Mouse (Mus musculus) left cerebral cortex, adult 8-10 months (tissue): ENCODE measurements around the gene Lonrf3. TPM values are rescaled to one million over a fixed set of nuclear protein-coding genes. Genes with fewer than 3 reads are reported as not detected.
A peak's percentile ranks its signal among the peaks of the same experiment; 100 is the strongest.

ENCODE experiments used
- DNase-seq, 2 experiments: peaks; one replicate each; pipeline ENCODE4 v3.0.0; 2022; ENCODE audit warnings: low spot score in 2 of 2
- microRNA-seq, 2 experiments: library from miRNA; unstranded; fragments of <30 nt; microRNA quantifications; one replicate each; pipeline ENCODE4 v1.2.0; 2022
- total RNA-seq, 4 experiments: library from RNA; stranded (reverse); gene quantifications; 2 replicates each; pipeline ENCODE4 v1.2.4; 2022

The Lonrf3 gene
- 10 to 100 TPM; 13.7 to 15.4 (median 14.7) TPM for total RNA-seq

DNA sequence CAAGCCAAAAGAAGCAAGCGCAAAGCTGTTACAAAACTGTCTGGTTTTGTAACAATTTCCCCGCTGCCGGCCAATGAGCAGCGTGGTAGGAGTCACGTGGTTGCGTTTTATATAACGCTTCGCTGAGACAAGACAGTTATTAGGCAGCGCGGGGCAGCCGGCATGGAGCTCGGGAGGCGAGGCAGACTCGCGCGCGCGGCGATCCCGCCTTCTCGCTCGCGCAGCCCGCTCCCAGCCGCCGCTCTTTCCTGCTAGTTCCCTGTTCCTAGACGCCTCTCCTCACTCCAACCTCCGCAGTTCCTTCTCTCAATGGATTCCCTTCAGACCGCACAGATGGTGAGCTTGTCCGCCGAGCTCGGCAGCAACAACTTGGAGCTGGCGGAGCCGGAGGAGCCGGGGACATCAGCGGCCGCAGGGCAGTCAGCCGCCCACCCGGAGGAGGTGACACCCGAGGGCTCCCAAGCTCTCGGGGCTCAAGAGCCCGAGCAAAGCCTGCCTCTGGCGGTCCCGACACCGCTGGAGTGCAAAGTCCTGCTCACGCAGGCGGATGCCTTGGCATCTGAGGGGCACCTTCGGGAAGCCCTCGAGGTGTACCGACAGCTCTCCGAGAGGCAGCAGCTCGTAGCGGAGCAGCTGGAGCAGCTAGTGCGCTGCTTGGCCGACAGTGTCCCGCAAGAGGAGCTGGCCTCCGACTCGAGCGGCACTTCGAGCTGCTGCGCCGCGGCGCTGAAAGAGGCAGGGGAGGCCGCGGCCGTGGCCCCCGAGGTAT lies at the start of gene Lonrf3:
Gene Lonrf3, plus strand, starts transcription at position 83 of the 769 bp plus-strand sequence.
- peak; percentile 57 to 65 for DNase-seq

DNA sequence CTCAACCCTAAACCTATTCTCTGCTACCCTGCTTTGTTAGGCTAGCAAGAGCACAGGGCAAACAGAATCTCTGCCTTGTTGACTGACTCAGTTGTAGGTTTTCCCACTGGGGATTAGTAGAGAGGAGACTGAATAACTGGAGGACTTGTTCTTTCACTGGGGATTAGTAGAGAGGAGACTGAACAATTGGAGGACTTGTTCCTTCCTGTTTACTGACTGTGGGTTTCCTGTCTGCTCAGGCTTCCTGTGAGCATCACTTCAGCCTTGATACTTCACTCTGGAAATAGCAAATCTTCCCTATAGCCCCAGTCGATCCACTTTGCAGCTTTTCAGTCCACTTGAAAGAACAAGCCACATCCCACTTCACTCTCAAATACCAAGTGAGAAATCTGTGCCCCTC lies 49.4 kb upstream of the Lonrf3 start:
- DNase-seq, result no peak

DNA sequence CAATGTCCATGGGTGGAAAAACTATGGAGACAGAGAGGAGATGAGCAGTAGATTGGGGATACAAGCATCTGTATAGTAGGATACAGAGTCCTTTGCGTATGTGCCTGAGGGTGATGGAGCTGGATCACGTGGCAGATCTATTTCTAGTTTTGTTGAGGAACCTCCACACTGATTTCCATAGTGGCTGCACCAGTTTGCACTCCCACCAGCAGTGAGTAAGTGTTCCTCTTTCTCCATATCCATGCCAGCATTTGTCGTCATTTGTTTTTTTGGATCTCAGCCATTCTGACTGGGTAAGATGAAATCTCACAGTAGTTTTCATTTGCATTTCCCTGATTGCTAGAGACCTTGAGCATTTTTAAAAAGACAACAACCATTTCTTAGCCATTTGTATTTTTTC lies 16.7 kb upstream of the Lonrf3 start:
- DNase-seq, result peak in 1 of 2 experiments; percentile 63

DNA sequence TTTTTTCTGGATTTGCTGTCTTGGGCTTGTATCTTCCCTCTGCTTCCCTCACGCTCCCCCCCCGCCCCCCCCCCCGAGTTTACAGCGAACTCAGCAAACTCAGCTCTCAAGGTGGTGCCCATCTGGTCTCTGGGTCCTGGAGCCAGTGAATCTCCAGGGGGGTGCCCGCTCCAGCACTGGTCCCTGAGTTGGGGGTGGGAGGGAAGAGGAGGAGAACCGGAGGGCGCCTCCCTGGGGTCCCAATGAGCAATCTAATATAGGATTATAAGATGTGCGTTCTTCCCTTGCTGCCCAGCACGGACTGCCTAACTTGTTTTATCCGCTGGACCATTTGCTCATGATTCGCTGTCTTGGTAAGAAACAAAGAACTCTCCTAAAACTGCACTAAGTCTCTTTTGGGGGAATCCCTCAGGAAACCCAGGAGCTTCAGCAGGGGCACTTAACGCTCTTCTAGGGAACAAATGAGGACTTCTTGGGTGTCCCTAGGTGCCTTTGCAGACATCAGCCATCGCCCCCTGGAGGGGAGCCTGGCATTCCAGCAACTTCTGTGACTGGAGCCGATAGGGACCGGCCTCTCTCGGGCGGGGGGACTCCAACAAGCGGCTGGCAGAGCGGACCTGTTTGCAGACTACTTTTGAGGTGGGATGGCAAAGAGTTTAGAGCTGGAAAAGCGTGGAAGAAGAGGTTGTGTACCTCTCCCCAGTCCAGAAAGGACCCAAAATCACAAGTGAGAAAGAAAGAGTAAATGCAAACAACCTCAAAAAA lies 480 bp upstream of the Lonrf3 start:
- DNase-seq, result peak in 1 of 2 experiments; percentile 16

DNA sequence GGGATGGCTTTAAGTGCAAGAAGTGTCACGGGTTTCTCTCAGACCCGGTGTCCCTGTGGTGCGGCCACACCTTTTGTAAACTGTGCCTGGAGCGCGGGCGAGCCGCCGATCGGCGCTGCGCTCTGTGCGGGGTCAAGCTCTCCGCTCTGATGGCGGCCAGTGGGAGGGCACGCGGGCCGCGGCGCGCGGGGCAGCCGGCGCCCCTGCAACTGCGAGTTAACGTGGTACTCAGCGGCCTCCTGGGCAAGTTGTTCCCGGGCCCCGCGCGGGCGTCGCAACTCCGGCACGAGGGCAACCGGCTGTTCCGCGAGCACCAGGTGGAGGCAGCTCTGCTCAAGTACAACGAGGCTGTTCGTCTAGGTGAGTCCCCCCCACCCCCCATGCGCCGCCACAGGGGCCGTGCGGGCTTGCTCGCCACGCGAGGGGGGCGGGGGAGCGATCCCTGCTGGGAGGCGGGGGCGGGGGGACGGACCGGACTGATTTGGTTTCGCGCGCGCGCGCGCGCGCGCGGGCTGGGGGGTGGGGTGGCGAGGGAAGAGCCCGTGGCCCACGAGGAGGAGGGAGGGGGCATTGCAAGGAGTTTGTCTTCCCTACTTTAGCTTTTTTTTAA lies 992 bp downstream of the Lonrf3 start:
- peak in 1 of 2 experiments; percentile 15 for DNase-seq

DNA sequence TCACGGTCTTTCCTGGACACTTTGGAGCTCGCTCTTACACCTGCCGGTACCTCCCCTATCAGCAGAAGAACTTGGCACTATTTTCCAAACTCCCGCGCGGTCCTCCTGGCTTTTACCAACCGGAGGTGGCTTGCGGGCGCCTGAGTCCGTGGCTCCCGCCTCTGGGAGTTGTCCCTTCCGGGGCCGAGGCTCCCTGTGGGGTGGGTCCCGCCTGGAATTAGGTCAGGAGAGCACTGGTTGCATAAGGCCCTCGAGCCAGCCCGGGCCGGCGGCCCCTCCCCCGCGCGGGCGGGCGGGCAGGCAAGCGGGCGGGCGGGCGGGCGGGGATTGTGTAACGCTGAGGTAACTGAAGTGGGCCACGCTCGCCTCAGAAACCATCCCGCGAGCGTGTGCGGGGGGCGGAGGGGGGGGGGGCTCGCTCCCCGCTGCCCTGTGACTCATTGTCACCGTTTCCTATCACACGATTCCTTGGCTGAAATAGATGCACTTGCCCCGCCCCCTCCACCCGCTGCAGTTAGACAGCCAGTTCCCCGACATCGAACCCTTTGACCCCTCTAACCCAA lies 1.8 kb downstream of the Lonrf3 start:
- DNase-seq, result peak in 1 of 2 experiments; percentile 25

DNA sequence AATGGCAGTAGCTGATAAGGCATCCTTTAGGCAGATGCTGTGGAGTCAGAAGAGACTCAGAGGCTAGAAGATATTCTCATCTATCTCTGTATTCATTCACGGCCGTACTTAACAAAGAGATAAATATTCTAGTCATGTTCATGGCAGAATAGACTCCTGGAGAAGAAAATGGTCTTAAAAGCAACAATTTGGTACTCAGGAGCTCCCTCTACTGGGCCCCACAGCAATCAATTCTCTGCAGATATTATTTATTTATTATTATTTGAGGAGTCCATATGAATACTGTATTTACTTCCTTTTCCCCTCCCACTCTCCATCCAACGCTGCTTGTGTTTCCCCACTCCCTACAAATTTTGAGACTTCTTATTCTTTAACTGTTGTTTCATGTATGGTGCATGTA lies 24.3 kb downstream of the Lonrf3 start:
- DNase-seq, result no peak

DNA sequence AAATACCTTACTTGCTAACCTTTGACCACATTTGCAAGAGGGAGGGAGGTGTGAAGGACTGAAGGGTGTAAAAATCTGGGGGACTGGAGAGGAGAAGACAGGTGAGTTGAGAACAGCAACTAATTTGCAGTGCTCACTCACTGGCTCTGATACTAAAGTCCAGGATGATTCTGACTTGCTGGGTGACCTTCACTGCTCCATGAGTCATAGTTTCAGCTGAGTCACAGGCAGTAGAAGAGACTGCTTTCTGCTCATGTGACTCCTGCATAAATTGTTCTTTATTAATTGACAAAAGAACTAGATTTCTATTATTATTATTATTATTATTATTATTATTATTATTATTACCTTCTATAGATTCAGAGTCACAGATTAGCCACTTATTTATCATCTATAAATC lies 57.2 kb downstream of the Lonrf3 start:
- no peak for DNase-seq

DNA sequence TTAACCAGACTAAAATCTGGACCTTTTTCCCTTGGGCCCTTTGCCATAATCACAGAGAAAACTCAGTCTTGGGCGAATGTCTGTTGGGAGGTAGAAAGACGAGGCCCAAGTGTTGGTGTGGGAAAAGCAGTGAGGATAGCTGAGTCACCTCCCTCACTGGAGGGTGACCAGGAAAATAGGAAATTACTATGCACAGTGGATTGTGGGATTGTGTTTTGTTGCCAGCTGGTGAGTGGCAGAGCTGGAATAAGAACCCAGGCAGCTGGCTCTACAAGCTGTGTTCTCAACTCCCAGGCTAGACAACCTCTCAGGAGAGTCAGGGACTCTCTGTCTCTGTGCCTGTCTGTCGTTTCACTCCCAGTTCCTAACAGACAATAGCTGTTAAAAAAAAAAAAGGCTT lies 61.8 kb downstream of the Lonrf3 start:
- DNase-seq, result peak in 1 of 2 experiments; percentile 76

DNA sequence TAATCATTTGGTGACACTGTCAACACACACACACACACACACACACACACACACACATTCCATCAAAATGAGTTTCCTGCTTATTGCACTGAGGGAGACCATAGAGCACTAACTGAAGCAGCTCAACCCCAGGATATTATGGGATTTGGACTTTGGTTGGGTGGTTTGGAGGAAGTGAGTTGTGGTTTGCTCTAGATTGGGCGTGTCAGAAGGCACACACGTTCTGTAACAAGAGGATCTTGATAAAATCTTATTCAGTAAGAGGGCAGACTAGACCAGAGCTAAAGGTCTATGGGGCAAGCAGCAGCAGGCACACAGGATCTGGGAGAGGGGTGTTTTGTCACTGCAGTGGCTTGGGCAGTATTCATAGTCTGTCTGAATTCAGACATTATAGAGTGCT lies 62.4 kb downstream of the Lonrf3 start:
- no peak for DNase-seq

DNA sequence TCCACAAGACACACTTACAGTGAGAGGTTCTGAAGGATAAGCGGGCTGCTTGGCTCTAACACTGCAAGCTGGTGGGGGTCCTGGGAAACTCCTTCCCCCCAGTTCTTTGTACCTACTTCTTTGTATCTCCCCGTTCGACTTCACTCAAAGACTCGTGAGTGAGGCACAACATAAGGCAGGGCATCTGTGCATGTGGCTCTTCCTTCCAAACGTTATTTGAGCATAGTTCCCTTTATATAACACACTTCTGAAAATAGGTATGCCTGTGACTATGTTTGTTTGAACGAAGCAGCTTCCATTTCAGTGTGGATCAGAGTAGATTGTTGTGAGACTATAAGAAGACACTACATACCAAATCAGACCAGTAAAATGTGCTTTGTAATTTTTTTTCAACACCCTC lies 64.5 kb downstream of the Lonrf3 start:
- no peak for DNase-seq

DNA sequence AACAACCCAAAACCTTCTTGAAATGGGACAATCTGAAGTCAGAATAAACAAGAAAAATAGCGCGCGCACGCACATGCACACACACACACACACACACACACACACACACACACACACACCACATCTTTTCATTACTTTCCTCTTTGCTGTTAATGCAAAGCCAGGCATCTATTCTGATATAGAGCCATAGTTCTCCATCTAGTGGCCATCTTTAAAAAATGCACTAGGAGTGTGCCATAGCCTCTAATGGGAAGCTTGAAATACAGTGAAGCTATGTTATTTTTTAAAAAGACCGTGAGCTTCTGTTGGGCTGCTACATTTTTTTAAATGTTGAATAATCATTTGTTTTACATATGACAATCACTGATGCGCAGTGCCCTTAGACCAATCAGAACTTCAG lies 65.1 kb downstream of the Lonrf3 start:
- no peak for DNase-seq

DNA sequence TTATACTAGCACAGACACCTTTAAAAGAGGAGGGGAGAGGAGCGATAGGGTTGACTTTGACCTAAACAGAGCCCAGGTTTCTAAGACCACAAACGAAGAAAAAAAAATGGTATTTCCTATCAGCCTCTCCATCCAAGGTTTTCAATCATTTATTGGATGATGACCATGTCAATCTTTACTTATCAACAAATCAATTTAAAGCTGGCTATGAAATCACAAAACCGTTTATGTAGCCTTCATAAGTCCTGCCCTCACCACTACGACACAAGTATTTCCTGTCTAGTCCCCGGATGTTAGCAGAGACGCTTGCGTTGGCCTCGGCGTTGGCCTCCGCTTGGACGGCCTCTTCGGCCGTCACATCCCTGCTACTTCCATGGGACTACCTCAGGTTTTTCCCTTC lies 72.8 kb downstream of the Lonrf3 start, which contains the start of gene Gm6268:
Gene Gm6268, plus strand, starts transcription at position 301 of the 400 bp plus-strand sequence.
- DNase-seq, result no peak

DNA sequence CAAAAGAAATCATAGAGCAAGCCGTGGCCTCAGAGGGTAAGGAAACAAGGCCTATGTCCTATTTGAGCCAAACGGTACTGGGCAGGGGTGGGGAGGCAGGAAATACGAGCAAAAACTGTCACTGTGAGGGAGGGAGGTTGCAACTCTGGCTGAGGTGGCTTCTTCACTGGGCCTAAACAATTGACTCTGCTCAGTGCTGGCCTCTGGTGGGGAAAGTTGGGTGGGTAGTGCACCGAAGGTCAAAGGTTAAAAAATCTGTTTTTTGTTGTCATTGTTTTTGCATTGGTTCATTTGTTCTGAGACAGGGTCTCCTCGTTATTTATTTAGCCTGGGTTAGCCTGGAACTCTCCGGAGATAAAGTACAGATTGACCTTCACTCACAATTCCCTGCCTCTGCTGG lies 74.2 kb downstream of the Lonrf3 start:
- no peak for DNase-seq

Small RNA genes within 50 kb of the gene (microRNA-seq; reads per million reads assigned to microRNA genes)
- 0 reads per million in 2 experiments for gene Gm44485

Other genes starting within 250 kb of the Lonrf3 start
- gene Il13ra1, start 216.2 kb upstream of the Lonrf3 start, total RNA-seq, result 1 to 10 TPM; 5.0 to 6.5 (median 5.3) TPM
- 10 to 100 TPM; 68.5 to 89.5 (median 81.7) TPM for gene Zcchc12, start 132.4 kb upstream of the Lonrf3 start, total RNA-seq
- not detected for gene Gm6268, start 72.9 kb downstream of the Lonrf3 start, total RNA-seq
- under 1 TPM in 1 of 4 experiments, not detected in 3; 0.25 TPM for gene Gm14569, start 163.5 kb downstream of the Lonrf3 start, total RNA-seq